Mouse (Mus musculus): ENCODE measurements around the gene Golga2. TPM values are rescaled to one million over a fixed set of nuclear protein-coding genes. Genes with fewer than 3 reads are reported as not detected.

Gene Golga2
- polyA plus RNA-seq, 1 experiment from 2014 or later: 22.6 TPM

GRCm38 (mm10) chr2:32325342-32325741 lies 38.2 kb downstream of the Golga2 start:
- no peak for ATAC-seq (replicated peaks; ENCODE audit: low FRiP score)
- Histone ChIP-seq H3K4me1 (replicated peaks; ENCODE audit: control insufficient read depth, insufficient read depth, low read length) (peaks cover 2% of the 10 kb centered on the region; the same call in 1 of the 2 replicates), H3K4me2 (ENCODE audit: low read depth, low read length, severe bottlenecking) (no peak overlapping the region), H3K27ac (ENCODE audit: low read depth, low read length) (no peak overlapping the region), H3K9ac (ENCODE audit: low read length) (no peak overlapping the region), H3K9me3 (ENCODE audit: control insufficient read depth, low read length) (no peaks in the 10 kb centered on the region), H3K4me3 (ENCODE audit: low read depth, low read length) (no peak overlapping the region), H3K36me3 (ENCODE audit: control insufficient read depth, insufficient read depth, low read length) (no peaks in the 10 kb centered on the region), H3K27me3 (ENCODE audit: control insufficient read depth, insufficient read depth, low read length) (no peaks in the 10 kb centered on the region)
- no peak for DNase-seq (ENCODE audit: low spot score)
- 83% methylated on average over 7 of the region's 7 CpGs for WGBS

DNA sequence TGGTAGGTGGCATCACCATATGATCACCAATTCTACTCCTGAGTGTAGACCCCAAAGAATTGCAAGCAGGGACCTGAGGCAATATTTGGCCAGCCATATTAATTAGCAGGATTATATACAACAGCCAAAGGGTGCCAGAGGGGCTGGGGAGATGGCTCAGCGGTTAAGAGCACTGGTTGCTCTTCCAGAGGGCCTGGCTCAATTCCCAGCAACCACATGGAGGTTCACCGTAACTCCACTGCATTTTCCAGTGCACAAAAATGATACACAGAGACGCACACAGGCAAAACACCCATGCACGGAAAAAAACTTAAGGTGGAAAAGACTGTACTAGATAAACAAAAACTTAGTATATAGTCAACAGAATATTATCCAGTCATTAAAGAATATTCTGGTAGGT lies 40.0 kb downstream of the Golga2 start:
- no peak for ATAC-seq (replicated peaks; ENCODE audit: low FRiP score)
- WGBS: 92% methylated on average over 4 of the region's 4 CpGs

DNA sequence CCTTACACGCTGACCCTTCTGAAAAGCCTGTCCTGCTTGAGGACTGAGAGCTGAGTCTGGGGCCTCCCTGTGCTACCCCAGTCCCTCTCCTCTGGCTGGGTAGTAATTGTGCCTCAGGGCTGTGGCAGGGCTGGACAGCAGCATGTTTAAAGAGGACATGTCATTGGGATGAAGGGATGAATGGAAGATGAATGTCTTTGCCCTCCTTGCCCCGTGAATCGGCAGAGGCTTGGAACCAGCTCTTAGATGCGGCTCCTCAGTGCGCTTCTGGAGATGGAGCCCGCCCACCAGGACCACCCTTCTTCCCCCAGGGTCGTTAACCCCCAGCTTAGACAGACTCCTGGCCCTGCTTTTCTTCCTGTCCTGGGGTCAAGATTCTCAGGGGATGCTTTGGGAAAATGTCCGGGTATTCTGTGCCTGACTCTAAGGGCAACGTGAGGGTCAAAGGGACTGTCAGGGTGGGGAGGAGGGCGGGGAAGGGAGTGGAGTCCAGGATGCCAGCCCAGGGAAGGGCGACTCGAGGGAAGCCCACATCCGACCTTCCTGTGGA lies 41.8 kb downstream of the Golga2 start:
- Histone ChIP-seq H3K4me2 (ENCODE audit: low read depth, low read length, severe bottlenecking) (no peak overlapping the region), H3K9me3 (ENCODE audit: control insufficient read depth, low read length) (no peaks in the 10 kb centered on the region), H3K27me3 (ENCODE audit: control insufficient read depth, insufficient read depth, low read length) (no peaks in the 10 kb centered on the region), H3K4me3 (ENCODE audit: low read depth, low read length) (no peak overlapping the region), H3K36me3 (ENCODE audit: control insufficient read depth, insufficient read depth, low read length) (no peaks in the 10 kb centered on the region), H3K27ac (ENCODE audit: low read depth, low read length) (no peak overlapping the region), H3K4me1 (replicated peaks; ENCODE audit: control insufficient read depth, insufficient read depth, low read length) (no peaks in the 10 kb centered on the region), H3K9ac (ENCODE audit: low read length) (no peak overlapping the region)
- ATAC-seq (replicated peaks; ENCODE audit: low FRiP score) (no peak), DNase-seq (ENCODE audit: low spot score) (no peak)
- WGBS: 42% methylated on average over 13 of the region's 13 CpGs

More for the DNA sequence above, 40.0 kb downstream of the Golga2 start:
- no peaks in the 10 kb centered on the region; the same call in 1 of the 2 replicates for H3K4me1 ChIP-seq (replicated peaks; ENCODE audit: control insufficient read depth, insufficient read depth, low read length)
- H3K4me2 ChIP-seq (ENCODE audit: low read depth, low read length, severe bottlenecking): no peak overlapping the region
- no peaks in the 10 kb centered on the region for H3K27me3 ChIP-seq (ENCODE audit: control insufficient read depth, insufficient read depth, low read length)
- H3K27ac ChIP-seq (ENCODE audit: low read depth, low read length): no peak overlapping the region
- DNase-seq (ENCODE audit: low spot score): no peak
- no peaks in the 10 kb centered on the region for H3K9me3 ChIP-seq (ENCODE audit: control insufficient read depth, low read length)
- no peak overlapping the region for H3K9ac ChIP-seq (ENCODE audit: low read length)
- no peaks in the 10 kb centered on the region for H3K36me3 ChIP-seq (ENCODE audit: control insufficient read depth, insufficient read depth, low read length)
- H3K4me3 ChIP-seq (ENCODE audit: low read depth, low read length): no peak overlapping the region

- Histone ChIP-seq H3K4me3 (ENCODE audit: low read depth, low read length) (no peak overlapping the region), H3K4me1 (replicated peaks; ENCODE audit: control insufficient read depth, insufficient read depth, low read length) (no peaks in the 10 kb centered on the region), H3K4me2 (ENCODE audit: low read depth, low read length, severe bottlenecking) (no peak overlapping the region), H3K36me3 (ENCODE audit: control insufficient read depth, insufficient read depth, low read length) (no peaks in the 10 kb centered on the region), H3K9ac (ENCODE audit: low read length) (no peak overlapping the region), H3K27ac (ENCODE audit: low read depth, low read length) (no peak overlapping the region), H3K9me3 (ENCODE audit: control insufficient read depth, low read length) (no peaks in the 10 kb centered on the region), H3K27me3 (ENCODE audit: control insufficient read depth, insufficient read depth, low read length) (no peaks in the 10 kb centered on the region)
- ATAC-seq (replicated peaks; ENCODE audit: low FRiP score): no peak
- DNase-seq (ENCODE audit: low spot score): no peak
- 50% methylated on average over 6 of the region's 6 CpGs for WGBS
These were observed 42.3 kb downstream of the Golga2 start for GRCm38 (mm10) chr2:32329531-32329930.

DNA sequence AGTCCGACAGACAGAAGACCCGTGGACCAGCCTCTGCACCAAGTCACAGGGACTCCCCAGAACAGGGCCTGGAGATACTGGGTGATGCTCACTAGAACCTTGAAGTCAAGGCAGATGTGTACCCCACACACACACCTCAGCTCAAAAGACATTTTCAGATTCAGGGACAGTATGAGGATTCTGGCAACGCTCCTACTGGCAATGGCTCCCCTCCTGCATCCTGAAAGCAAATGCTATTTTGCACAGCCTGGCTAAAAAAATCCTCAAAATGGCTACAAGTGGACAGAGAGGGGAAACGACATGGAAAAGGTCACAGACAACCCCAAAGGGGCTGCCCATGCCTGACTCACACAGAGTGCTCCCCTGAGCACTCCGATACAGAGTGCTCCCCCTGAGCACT lies 45.0 kb downstream of the Golga2 start:
- no peak for DNase-seq (ENCODE audit: low spot score)
- no peak overlapping the region for H3K4me3 ChIP-seq (ENCODE audit: low read depth, low read length)
- H3K4me1 ChIP-seq (replicated peaks; ENCODE audit: control insufficient read depth, insufficient read depth, low read length): no peaks in the 10 kb centered on the region
- H3K27me3 ChIP-seq (ENCODE audit: control insufficient read depth, insufficient read depth, low read length): no peaks in the 10 kb centered on the region
- no peaks in the 10 kb centered on the region for H3K9me3 ChIP-seq (ENCODE audit: control insufficient read depth, low read length)
- ATAC-seq (replicated peaks; ENCODE audit: low FRiP score): no peak
- no peaks in the 10 kb centered on the region for H3K36me3 ChIP-seq (ENCODE audit: control insufficient read depth, insufficient read depth, low read length)
- H3K27ac ChIP-seq (ENCODE audit: low read depth, low read length): no peak overlapping the region
- H3K9ac ChIP-seq (ENCODE audit: low read length): no peak overlapping the region
- H3K4me2 ChIP-seq (ENCODE audit: low read depth, low read length, severe bottlenecking): no peak overlapping the region
- 88% methylated on average over 5 of the region's 5 CpGs for WGBS

DNA sequence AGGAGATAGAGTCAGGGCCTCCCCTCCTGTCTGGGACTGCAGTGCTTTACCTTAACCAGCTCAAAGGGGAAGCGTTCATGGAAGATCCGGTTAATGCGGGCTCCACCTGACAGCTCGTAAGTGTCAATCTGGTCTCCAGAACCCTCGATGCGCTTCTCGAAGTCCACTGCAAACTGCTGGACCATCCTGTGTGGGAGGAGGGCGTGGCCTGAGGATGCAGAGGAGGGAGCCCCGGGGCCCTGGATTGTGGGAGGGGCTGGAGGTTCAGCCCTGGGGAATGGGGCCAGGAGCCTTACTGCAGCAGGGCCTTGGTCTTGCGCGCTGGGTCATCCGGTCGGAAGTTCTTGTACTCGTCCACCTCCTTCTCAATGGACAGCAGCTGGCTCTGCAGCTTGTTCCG lies 48.7 kb downstream of the Golga2 start:
- Histone ChIP-seq H3K36me3 (ENCODE audit: control insufficient read depth, insufficient read depth, low read length) (no peaks in the 10 kb centered on the region), H3K27me3 (ENCODE audit: control insufficient read depth, insufficient read depth, low read length) (no peaks in the 10 kb centered on the region), H3K27ac (ENCODE audit: low read depth, low read length) (no peak overlapping the region), H3K9me3 (ENCODE audit: control insufficient read depth, low read length) (no peaks in the 10 kb centered on the region), H3K4me3 (ENCODE audit: low read depth, low read length) (no peak overlapping the region), H3K4me2 (ENCODE audit: low read depth, low read length, severe bottlenecking) (no peak overlapping the region), H3K4me1 (replicated peaks; ENCODE audit: control insufficient read depth, insufficient read depth, low read length) (no peaks in the 10 kb centered on the region), H3K9ac (ENCODE audit: low read length) (no peak overlapping the region)
- ATAC-seq (replicated peaks; ENCODE audit: low FRiP score): no peak
- no peak for DNase-seq (ENCODE audit: low spot score)
- 57% methylated on average over 15 of the region's 15 CpGs for WGBS

- no peak overlapping the region for H3K9ac ChIP-seq (ENCODE audit: low read length)
- ATAC-seq (replicated peaks; ENCODE audit: low FRiP score) (no peak), DNase-seq (ENCODE audit: low spot score) (no peak)
- no peaks in the 10 kb centered on the region for H3K9me3 ChIP-seq (ENCODE audit: control insufficient read depth, low read length)
- no peaks in the 10 kb centered on the region for H3K36me3 ChIP-seq (ENCODE audit: control insufficient read depth, insufficient read depth, low read length)
- H3K27ac ChIP-seq (ENCODE audit: low read depth, low read length): no peak overlapping the region
- 42% methylated on average over 26 of the region's 26 CpGs for WGBS
- no peaks in the 10 kb centered on the region for H3K27me3 ChIP-seq (ENCODE audit: control insufficient read depth, insufficient read depth, low read length)
- H3K4me2 ChIP-seq (ENCODE audit: low read depth, low read length, severe bottlenecking): no peak overlapping the region
- no peaks in the 10 kb centered on the region for H3K4me1 ChIP-seq (replicated peaks; ENCODE audit: control insufficient read depth, insufficient read depth, low read length)
- no peak overlapping the region for H3K4me3 ChIP-seq (ENCODE audit: low read depth, low read length)
These were observed 52.9 kb downstream of the Golga2 start for GRCm38 (mm10) chr2:32339912-32340642.

GRCm38 (mm10) chr2:32340836-32341633 lies 53.9 kb downstream of the Golga2 start:
- H3K9ac ChIP-seq (ENCODE audit: low read length): no peak overlapping the region
- no peak overlapping the region for H3K4me2 ChIP-seq (ENCODE audit: low read depth, low read length, severe bottlenecking)
- H3K4me1 ChIP-seq (replicated peaks; ENCODE audit: control insufficient read depth, insufficient read depth, low read length): no peaks in the 10 kb centered on the region
- no peaks in the 10 kb centered on the region for H3K36me3 ChIP-seq (ENCODE audit: control insufficient read depth, insufficient read depth, low read length)
- WGBS: 79% methylated on average over 13 of the region's 13 CpGs
- no peak overlapping the region for H3K4me3 ChIP-seq (ENCODE audit: low read depth, low read length)
- H3K27me3 ChIP-seq (ENCODE audit: control insufficient read depth, insufficient read depth, low read length): no peaks in the 10 kb centered on the region
- H3K9me3 ChIP-seq (ENCODE audit: control insufficient read depth, low read length): no peaks in the 10 kb centered on the region
- DNase-seq (ENCODE audit: low spot score) (no peak), ATAC-seq (replicated peaks; ENCODE audit: low FRiP score) (no peak)
- no peak overlapping the region for H3K27ac ChIP-seq (ENCODE audit: low read depth, low read length)

Measured in forebrain, embryonic 11.5 days (tissue).